Mouse (Mus musculus): ENCODE measurements around the gene Smim6.
A peak's percentile ranks its signal among the peaks of the same experiment; 100 is the strongest.

The Smim6 gene

DNA sequence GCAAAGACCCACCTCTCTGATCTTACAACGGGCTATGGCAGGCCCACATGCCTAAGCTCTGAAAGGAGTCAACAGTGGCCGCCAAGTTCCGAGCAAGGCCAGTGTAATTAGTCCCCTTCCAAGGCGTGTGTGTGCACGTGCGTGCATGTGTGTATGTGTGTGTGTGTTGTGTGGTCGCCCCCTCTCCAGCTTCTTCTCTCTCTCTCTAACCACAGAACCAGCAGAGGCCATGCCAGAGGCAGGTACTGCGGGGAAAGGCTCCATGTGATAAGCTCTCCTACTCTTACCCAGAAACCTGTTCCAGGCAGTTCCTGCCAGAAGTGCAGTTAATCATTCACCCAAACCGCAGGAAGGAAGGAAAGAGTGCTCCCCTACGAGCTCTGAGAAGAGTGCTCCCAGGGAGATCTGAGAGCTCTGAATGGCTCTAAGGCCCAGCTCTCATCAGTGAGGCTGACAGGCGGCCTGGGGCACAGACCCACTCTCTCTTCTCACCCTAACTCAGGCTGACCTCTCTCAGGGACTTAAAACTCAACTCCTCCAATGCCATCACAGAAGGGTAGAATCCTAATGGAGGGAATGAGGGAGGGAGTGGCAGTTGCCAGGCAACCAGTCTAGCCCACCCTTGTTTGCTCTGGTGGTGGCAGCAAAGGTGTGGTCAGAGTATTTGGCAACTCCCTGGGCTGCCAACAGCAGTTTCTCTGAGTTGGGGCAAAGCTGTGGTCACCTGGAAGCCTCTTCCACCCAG lies at the start of gene Smim6:
Smim6 (plus strand) TSS at position 386 of the 745 bp plus-strand sequence.
- no peak for DNase-seq

- no peak for DNase-seq
Measured at GRCm38 (mm10) chr11:115863895-115864294, 47.9 kb upstream of the Smim6 start.

DNA sequence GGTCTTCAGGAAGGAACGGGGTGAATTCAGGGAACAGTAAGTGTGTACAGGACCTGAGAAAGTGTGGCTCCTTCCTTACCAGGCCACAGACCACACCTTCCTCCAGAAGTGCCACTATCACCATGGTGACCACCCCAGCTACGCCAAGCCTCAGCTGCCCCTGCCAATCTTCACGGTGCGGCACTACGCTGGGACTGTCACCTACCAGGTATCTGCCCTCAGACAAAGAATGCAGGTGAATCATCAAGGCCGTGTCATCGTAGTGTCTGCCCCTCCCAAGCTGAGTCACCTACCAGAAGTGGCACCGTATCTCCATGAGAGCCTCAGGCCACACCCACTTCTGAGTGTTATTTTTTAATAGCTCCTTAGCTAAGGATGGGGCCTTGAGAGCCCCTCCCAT lies 42.4 kb upstream of the Smim6 start:
- DNase-seq: no peak

- DNase-seq: no peak
Measured at GRCm38 (mm10) chr11:115872437-115872836, 39.4 kb upstream of the Smim6 start.

DNA sequence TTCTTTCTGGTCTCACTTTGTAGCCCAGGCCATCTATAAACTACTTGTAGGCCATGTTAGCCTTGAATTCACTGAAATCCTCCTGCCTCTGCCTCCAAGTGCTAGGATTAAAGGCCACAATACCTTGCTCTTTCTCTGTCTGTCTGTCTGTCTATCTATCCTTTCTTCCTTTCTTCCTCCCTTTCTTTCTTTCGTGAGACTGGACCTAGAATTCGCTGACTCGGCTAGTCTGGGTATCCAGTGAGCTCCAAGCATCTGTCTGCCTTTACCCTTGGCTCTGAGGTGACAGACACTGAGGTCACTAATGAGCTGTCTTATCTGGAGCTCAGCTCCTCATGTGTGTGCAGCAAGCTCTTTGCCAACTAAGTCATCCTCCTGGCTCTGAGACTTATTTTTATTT lies 35.9 kb upstream of the Smim6 start:
- no peak for DNase-seq

- DNase-seq: no peak
Measured at GRCm38 (mm10) chr11:115876438-115876837, 35.4 kb upstream of the Smim6 start.

DNA sequence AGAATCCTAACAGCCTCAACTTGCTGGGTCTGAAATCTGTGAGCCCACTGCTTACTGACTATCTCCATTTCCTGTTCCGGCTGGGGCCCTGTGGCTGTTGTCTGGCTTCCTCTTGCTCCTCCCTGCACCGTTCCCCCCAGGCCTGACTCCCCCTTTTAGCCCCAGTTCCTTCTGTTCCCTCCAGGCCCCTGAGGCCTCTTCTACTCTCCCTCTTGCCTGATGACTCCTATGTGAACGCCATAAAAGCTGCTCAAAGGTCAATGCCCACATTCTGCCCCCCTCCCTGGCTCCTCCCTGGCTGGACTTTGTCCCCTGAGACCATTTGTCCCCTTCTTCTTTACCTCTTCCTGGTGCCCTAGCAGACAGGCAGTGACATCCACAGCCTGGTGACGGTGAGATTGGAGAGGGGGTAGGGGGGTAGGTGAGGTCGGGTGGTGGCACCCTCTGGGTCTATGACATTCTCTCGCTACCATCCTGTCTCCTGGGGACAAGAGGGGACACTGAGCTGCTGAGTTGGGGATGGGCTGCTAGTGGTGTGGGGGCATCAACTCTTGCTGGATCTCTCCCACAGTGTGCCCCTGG lies 34.6 kb upstream of the Smim6 start:
- DNase-seq: no peak

DNA sequence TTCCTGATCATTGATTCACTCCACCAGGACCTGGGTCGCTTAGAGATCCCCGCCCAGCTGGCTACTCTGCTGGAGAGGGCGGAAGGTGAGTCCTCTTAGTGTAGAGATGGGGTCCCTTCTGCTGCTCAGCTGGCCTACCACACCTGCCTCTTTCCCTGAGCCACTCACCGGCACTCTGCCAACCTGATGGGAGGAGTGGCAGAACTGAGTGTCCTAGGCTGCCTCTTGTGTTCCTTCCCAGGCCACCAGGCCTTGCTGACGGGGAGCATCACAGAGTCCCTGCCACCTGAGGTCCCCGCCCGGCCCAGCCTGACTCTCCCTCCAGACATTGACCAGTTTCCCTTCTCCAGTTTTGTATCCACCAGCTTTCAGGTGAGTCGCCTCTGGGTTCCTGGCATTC lies 33.7 kb upstream of the Smim6 start:
- DNase-seq: no peak

DNA sequence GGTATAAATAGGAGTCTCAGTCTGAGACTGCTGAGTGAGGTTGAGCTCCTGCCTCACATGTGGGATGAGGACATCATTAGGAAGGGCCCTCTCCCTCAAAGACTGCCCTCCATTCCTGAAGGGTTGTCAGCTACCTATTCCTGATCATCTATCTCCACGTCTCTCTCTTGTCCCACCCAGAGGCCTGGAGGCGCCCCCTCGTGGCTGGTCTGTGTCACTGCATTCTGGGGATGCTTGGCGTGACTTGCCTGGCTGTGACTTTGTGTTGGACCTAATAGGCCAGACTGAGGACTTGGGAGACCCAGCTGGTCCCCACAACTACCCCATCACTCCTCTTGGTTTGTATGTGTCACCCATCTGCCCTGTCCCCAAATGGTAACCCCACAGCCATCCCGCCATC lies 30.8 kb upstream of the Smim6 start:
- DNase-seq: no peak

DNA sequence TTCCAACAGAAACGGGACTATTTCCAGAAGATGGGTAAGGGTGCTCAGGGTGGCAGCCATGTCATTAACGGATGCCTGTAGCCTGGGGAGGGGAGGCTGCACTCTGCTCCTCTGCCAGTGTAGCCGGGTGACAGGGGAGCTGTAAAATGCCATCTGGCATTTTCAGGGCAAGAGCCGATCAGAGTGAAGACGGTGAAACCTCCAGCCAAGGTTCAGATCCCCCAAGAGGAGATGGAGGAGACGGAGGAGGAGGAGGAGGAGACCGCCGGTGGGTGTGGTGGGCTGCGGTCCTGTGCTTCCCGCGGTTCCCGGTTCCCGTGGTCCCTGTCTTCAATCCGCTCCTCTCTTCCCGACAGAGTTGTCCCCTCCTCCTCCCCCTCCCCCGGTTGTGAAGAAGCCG lies 28.6 kb upstream of the Smim6 start:
- DNase-seq: no peak

GRCm38 (mm10) chr11:115884361-115884760 lies 27.5 kb upstream of the Smim6 start:
- no peak for DNase-seq

- DNase-seq: no peak
Measured at GRCm38 (mm10) chr11:115885281-115885680, 26.5 kb upstream of the Smim6 start.

GRCm38 (mm10) chr11:115886446-115886845 lies 25.4 kb upstream of the Smim6 start:
- DNase-seq: no peak

DNA sequence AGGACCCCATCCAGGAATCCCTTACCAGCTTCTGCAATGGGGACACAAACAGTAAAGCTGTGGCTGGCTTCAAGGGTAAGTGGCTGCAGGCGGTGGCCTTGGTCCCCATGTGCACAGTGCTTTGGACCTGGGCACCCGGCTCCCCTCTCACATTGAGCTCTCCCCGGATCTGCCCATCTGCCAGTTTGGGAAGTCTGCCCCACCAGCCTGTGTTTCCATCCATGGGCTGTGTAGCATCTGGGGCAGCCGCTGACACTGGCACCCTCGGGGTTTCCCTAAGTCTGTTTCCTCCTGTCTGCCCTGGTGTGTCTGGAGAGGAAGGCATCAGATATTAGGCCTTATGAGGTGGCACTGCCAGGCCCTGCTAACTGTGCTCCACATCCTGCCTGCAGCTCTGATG lies 23.8 kb upstream of the Smim6 start:
- no peak for DNase-seq

DNA sequence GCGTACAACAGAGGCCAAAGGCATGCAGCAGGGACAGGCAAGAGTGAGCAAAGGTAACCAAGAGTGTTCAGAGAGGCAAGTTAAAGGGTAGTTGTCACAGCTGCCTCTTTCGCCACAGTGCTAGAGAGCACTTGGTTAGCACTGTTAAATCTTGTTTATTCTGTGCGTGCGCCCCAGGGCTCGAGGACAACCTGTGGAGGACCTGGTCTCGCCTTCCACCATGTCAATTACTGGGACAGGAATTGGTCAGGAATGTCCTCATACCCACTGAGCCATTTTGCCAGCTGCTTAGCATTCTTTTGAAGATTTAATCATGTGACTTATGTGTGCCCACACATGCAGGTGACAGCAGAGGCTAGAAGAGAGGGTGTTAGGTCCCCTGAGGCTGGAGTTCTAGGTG lies 22.7 kb upstream of the Smim6 start:
- DNase-seq: no peak

GRCm38 (mm10) chr11:115892213-115892612 lies 19.6 kb upstream of the Smim6 start:
- DNase-seq: no peak

GRCm38 (mm10) chr11:115893071-115893470 lies 18.7 kb upstream of the Smim6 start:
- DNase-seq: no peak

DNA sequence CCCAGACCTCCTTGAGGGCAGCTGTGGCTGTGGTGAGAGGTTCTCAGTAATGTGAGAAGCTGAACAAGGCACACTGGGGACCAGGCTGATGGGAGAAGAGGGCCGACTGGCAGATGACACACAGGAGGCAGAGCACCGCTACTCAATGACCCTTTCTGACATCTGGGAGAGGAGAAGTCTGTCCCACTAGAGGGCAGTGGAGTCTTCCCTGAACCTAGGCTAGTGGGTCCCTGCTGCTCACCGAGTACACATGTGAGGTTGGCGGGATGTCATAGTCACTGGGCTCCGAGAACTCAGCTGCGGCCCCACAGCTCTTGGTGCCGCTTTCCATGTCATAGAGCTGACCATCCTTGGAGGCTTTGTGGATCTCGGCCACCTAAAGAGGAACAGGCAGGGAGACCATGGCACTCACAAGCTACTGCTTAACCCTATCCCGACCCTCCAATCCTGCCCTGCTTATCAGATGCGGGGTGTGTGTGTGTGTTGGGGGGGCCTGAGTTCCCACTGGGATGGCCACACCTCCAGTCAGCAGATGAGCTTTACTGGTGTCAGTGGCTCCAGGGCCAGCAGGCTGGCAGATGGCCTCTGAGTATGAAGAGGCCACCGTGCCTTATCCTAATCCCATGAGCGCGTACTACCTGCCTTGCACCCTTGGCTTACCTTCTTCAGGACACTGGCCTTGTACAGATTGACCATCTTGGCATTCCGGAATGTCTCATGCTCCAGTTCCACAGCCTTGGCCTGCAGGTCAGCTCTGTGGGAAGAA lies 16.9 kb upstream of the Smim6 start:
- peak; percentile 13 for DNase-seq

DNA sequence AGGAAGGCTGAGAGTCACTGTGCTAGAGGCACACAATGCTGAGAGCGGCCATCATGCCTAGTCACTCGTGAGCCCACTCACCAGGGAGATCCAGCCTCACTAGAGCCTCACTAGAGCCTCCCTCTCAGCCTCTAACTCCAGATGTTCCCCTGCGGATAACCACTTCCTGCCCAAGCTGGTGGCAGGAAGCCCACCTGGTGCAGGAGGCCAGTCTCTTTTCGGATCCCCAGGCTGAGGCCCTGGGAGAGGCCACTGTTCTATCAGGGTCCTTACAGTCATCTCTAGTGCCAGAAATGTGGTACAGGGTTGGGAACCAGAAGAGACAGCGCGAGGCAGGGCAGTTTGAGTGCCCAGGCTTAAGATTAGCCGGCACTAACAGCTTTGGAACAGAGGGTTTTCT lies 13.4 kb upstream of the Smim6 start:
- no peak for DNase-seq

GRCm38 (mm10) chr11:115898886-115899285 lies 12.9 kb upstream of the Smim6 start:
- peak; percentile 69 for DNase-seq

GRCm38 (mm10) chr11:115899486-115900266 lies 12.1 kb upstream of the Smim6 start, which contains the start of gene Smim5:
Smim5 (plus strand) TSS chr11:115899966.
- DNase-seq: no peak

DNA sequence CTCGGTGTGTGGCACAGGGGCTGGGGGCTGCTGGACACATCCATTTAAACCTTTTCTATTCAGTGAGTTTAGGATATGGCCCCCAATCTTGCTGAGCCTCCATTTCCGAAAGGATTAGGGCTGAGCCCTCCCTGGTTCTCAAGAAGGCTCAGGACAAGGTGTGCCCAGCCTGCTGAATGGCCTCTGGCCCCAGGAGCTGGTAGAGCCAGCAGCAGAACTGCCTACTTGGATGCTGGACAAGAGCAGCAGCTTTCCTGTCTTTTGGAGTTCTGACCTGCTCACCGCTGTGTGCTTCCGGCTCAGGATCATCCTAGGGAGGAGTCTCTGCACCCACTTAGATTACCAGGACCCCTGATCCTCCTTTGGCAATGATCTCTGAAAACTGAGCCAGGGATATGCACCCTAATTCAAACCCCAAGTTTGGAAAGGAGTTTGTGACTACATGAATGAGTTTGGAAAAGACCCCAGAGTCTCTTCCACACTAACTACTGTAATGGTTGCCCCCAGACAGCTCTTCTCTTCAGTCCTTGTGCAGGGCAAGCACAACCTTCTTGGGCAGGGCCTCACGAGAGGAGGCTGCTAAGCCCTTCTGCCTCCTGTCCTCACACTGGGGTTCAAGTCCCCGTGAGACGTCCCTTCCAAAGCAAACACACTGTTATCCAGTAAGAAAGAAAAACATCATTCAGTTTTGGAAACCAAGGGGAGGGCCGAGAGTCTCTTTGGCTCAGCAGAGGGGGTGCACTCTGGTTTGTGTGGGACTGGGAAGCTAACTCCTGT lies 11.1 kb upstream of the Smim6 start:
- DNase-seq: no peak
